Mouse (Mus musculus) neural tube, embryonic 11.5 days (tissue): ENCODE measurements around the gene Agap2. TPM values are rescaled to one million over a fixed set of nuclear protein-coding genes. Genes with fewer than 3 reads are reported as not detected.

Source experiments
- ATAC-seq: fragments of 200-750 bp; cut with Nextera tagmentation; 2 replicates; pipeline ENCODE4 v1.8.0; 2017; ENCODE audit warnings: moderate number of reproducible peaks, mild to moderate bottlenecking, moderate TSS enrichment, moderate library complexity; ENCODE audit not compliant: insufficient read depth, low FRiP score, low TSS enrichment
- DNase-seq: peaks from one replicate; pipeline ENCODE4 v3.0.0-alpha.2; 2015; ENCODE audit warnings: low spot score
- H3K27ac ChIP-seq: fragments of 300-500 bp; sonication (generic); 2 replicates; pipeline ENCODE4 v1.5.1; 2014; ENCODE audit warnings: low read depth, mild to moderate bottlenecking, low read length
- H3K27me3 ChIP-seq: fragments of 300-500 bp; sonication (generic); 2 replicates; pipeline ENCODE4 v1.6.1; 2014; ENCODE audit warnings: mild to moderate bottlenecking, low read length, mixed read lengths; ENCODE audit not compliant: control insufficient read depth, insufficient read depth
- H3K36me3 ChIP-seq: fragments of 300-500 bp; sonication (generic); 2 replicates; pipeline ENCODE4 v1.6.1; 2014; ENCODE audit warnings: mild to moderate bottlenecking, low read length, moderate library complexity, mixed read lengths; ENCODE audit not compliant: control insufficient read depth, insufficient read depth
- H3K4me1 ChIP-seq: fragments of 300-500 bp; sonication (generic); 2 replicates; pipeline ENCODE4 v1.6.1; 2014; ENCODE audit warnings: low read length, mixed read lengths; ENCODE audit not compliant: control insufficient read depth, insufficient read depth
- H3K4me2 ChIP-seq: fragments of 300-500 bp; sonication (generic); 2 replicates; pipeline ENCODE4 v1.6.1; 2014; ENCODE audit warnings: low read depth, mild to moderate bottlenecking, moderate library complexity
- H3K4me3 ChIP-seq: fragments of 300-500 bp; sonication (generic); 2 replicates; pipeline ENCODE4 v1.5.1; 2014; ENCODE audit warnings: low read depth, low read length
- H3K9ac ChIP-seq: fragments of 300-500 bp; sonication (generic); 2 replicates; pipeline ENCODE4 v1.6.1; 2014; ENCODE audit warnings: mild to moderate bottlenecking, low read length
- H3K9me3 ChIP-seq: fragments of 300-500 bp; sonication (generic); 2 replicates; pipeline ENCODE4 v1.6.1; 2016; ENCODE audit warnings: low read length; ENCODE audit not compliant: control insufficient read depth
- WGBS: fragments of 180-500 bp; shearing (Covaris S2); extraction: QIAGEN DNeasy Blood & Tissue Kit; methylation state at CpG from one replicate; pipeline ENCODE4 v1.1.7; 2014; 5-methylcytosine and 5-hydroxymethylcytosine counted together
- polyA plus RNA-seq: library from polyadenylated mRNA; unstranded; fragments of >200 nt; fragmentation: Nextera tagmentation; extraction: Ambion mirVana; gene quantifications from 2 replicates; pipeline ENCODE4 v1.2.1, GENCODE M21; 2014

The Agap2 gene
- polyA plus RNA-seq, 1 experiment from 2014 or later = 0.94 TPM

GRCm38 (mm10) chr10:127138328-127139141 is 63.5 kb downstream of the Agap2 start:
- no peaks in the 10 kb centered on the region for H3K27me3 ChIP-seq
- H3K4me3 ChIP-seq = no peak overlapping the region
- no peak overlapping the region for H3K9ac ChIP-seq
- DNase-seq (no peak), ATAC-seq (no peak)
- no peaks in the 10 kb centered on the region for H3K4me1 ChIP-seq
- H3K36me3 ChIP-seq = no peaks in the 10 kb centered on the region
- H3K4me2 ChIP-seq = no peak overlapping the region
- no peak overlapping the region for H3K27ac ChIP-seq
- WGBS = 90% methylated on average over 18 of the region's 18 CpGs
- H3K9me3 ChIP-seq = no peaks in the 10 kb centered on the region

GRCm38 (mm10) chr10:127140971-127141370 is 65.9 kb downstream of the Agap2 start:
- Histone ChIP-seq H3K27me3 (no peaks in the 10 kb centered on the region), H3K27ac (no peak overlapping the region), H3K4me3 (no peak overlapping the region), H3K4me2 (no peak overlapping the region), H3K9me3 (no peaks in the 10 kb centered on the region), H3K9ac (no peak overlapping the region), H3K4me1 (no peaks in the 10 kb centered on the region), H3K36me3 (no peaks in the 10 kb centered on the region)
- 89% methylated on average over 11 of the region's 11 CpGs for WGBS
- ATAC-seq (no peak), DNase-seq (no peak)

GRCm38 (mm10) chr10:127141500-127141899 is 66.4 kb downstream of the Agap2 start:
- Histone ChIP-seq H3K9me3 (no peaks in the 10 kb centered on the region), H3K9ac (no peak overlapping the region), H3K4me1 (no peaks in the 10 kb centered on the region), H3K4me3 (no peak overlapping the region), H3K4me2 (no peak overlapping the region), H3K36me3 (no peaks in the 10 kb centered on the region), H3K27ac (no peak overlapping the region), H3K27me3 (no peaks in the 10 kb centered on the region)
- no peak for ATAC-seq
- 82% methylated on average over 8 of the region's 8 CpGs for WGBS
- DNase-seq = no peak

Other genes with a start within 250 kb of the Agap2 start
- 14.6 and 15.2 TPM in 2 replicates for gene Atp23, start 173.9 kb upstream of the Agap2 start, polyA plus RNA-seq
- 52.8 and 56.1 TPM in 2 replicates for gene Ctdsp2, start 96.6 kb upstream of the Agap2 start, polyA plus RNA-seq
- gene Avil, start 74.6 kb upstream of the Agap2 start, polyA plus RNA-seq = 0.57 and 0.82 TPM in 2 replicates
- 75.3 and 79.9 TPM in 2 replicates for gene Tsfm, start 44.4 kb upstream of the Agap2 start, polyA plus RNA-seq
- gene Mettl1, start 33.9 kb upstream of the Agap2 start, polyA plus RNA-seq = 42.0 and 43.6 TPM in 2 replicates
- gene Eef1akmt3, start 33.8 kb upstream of the Agap2 start, polyA plus RNA-seq = 0.23 and 0.32 TPM in 2 replicates
- gene Cyp27b1, start 27.0 kb upstream of the Agap2 start, polyA plus RNA-seq = 0.09 and 0.14 TPM in 2 replicates
- gene March9, start 15.1 kb upstream of the Agap2 start, polyA plus RNA-seq = 4.3 and 4.7 TPM in 2 replicates
- 2,636 and 2,694 TPM in 2 replicates for gene Cdk4, start 11.8 kb upstream of the Agap2 start, polyA plus RNA-seq
- 96.5 and 99.9 TPM in 2 replicates for gene Tspan31, start 5.0 kb upstream of the Agap2 start, polyA plus RNA-seq
- 56.2 and 68.9 TPM in 2 replicates for gene Os9, start 45.8 kb downstream of the Agap2 start, polyA plus RNA-seq
- 17.3 and 19.9 TPM in 2 replicates for gene B4galnt1, start 89.9 kb downstream of the Agap2 start, polyA plus RNA-seq
- gene Slc26a10, start 105.4 kb downstream of the Agap2 start, polyA plus RNA-seq = 0.36 and 0.89 TPM in 2 replicates
- gene Arhgef25, start 114.8 kb downstream of the Agap2 start, polyA plus RNA-seq = 31.7 and 31.8 TPM in 2 replicates
- 138 and 148 TPM in 2 replicates for gene Dtx3, start 120.4 kb downstream of the Agap2 start, polyA plus RNA-seq
- 15.4 and 16.4 TPM in 2 replicates for gene Pip4k2c, start 136.3 kb downstream of the Agap2 start, polyA plus RNA-seq
- 43.4 and 51.0 TPM in 2 replicates for gene Kif5a, start 188.1 kb downstream of the Agap2 start, polyA plus RNA-seq
- 224 and 230 TPM in 2 replicates for gene Dctn2, start 191.1 kb downstream of the Agap2 start, polyA plus RNA-seq
- 17.0 and 17.6 TPM in 2 replicates for gene Mbd6, start 213.7 kb downstream of the Agap2 start, polyA plus RNA-seq
- 164 and 166 TPM in 2 replicates for gene Mars, start 236.5 kb downstream of the Agap2 start, polyA plus RNA-seq
- 1.1 and 1.8 TPM in 2 replicates for gene Arhgap9, start 246.7 kb downstream of the Agap2 start, polyA plus RNA-seq